Mouse (Mus musculus) kidney, adult 2 months (tissue): ENCODE measurements around the gene Nek4.

Experiments used
- CTCF ChIP-seq: fragments of 200-500 bp; conservative IDR thresholded peaks from 2 replicates; pipeline ENCODE4 v1.5.1; 2011; ENCODE audit warnings: low read depth, mild to moderate bottlenecking, control low read depth, low read length, moderate library complexity, mixed read lengths; ENCODE audit not compliant: insufficient read depth, insufficient read length
- POLR2A ChIP-seq: fragments of 200-500 bp; IDR thresholded peaks from one replicate; pipeline ENCODE4 v1.6.1; 2011; ENCODE audit warnings: low read depth, low read length, control low read depth

DNA sequence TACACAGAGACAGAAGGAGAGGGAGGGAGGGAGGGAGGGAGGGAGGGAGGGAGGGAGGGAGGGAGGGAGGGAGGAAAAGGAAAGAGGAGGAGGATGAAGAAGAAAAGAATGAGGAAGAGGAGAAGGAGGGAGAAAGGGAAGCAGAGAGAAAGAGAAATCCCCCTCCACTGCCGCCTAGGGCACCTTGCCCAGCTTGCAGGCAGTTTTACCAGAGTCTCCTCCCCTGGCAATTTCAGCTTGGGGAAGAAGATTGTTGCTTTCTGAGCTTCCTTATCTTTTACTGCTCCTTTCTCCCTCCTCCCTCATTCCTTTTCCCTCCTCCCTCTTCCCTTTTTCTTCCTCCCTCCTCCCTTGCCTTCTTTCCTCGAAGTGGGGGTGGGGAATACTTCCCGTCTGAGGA, 48.1 kb upstream of the Nek4 start:
- TF ChIP-seq CTCF, result no peak
- TF ChIP-seq POLR2A, result no peak
